Mouse (Mus musculus) stomach, postnatal 0 days (tissue): ENCODE results near the gene Ubald1.

Experiments used
- CTCF ChIP-seq: IDR thresholded peaks from 2 replicates; pipeline ENCODE4 v1.5.1; 2016; ENCODE audit warnings: antibody characterized with exemption, low read depth, mild to moderate bottlenecking, moderate library complexity
- EP300 ChIP-seq: optimal IDR thresholded peaks from 2 replicates; pipeline ENCODE3; 2016; ENCODE audit warnings: antibody characterized with exemption

GRCm38 (mm10) chr16:4897146-4897730, 17.1 kb upstream of the Ubald1 start:
- peak; percentile 37; the same call in 1 of the 2 replicates for TF ChIP-seq CTCF
- TF ChIP-seq EP300: no peak
